Mouse (Mus musculus) hindbrain, postnatal 0 days (tissue): Measurements from ENCODE around the gene Elmod3. TPM values are rescaled to one million over a fixed set of nuclear protein-coding genes. Genes with fewer than 3 reads are reported as not detected.

Source experiments
- ATAC-seq: fragments of 200-750 bp; cut with Nextera tagmentation; 2 replicates; pipeline ENCODE4 v1.8.0; 2017; ENCODE audit warnings: mild to moderate bottlenecking, moderate TSS enrichment, moderate library complexity
- DNase-seq: peaks from one replicate; pipeline ENCODE4 v3.0.0-alpha.2; 2015; ENCODE audit warnings: low spot score
- H3K27ac ChIP-seq: fragments of 300-500 bp; sonication (generic); 2 replicates; pipeline ENCODE4 v1.5.1; 2014; ENCODE audit warnings: mild to moderate bottlenecking
- H3K27me3 ChIP-seq: fragments of 300-500 bp; sonication (generic); 2 replicates; pipeline ENCODE4 v1.6.1; 2014; ENCODE audit warnings: low read length, mixed read lengths; ENCODE audit not compliant: insufficient read depth
- H3K36me3 ChIP-seq: fragments of 300-500 bp; sonication (generic); 2 replicates; pipeline ENCODE4 v1.6.1; 2014; ENCODE audit warnings: low read length, mixed read lengths; ENCODE audit not compliant: insufficient read depth
- H3K4me1 ChIP-seq: fragments of 300-500 bp; sonication (generic); 2 replicates; pipeline ENCODE4 v1.6.1; 2014; ENCODE audit warnings: antibody characterized with exemption, low read length, mixed read lengths; ENCODE audit not compliant: insufficient read depth
- H3K4me2 ChIP-seq: fragments of 300-500 bp; sonication (generic); 2 replicates; pipeline ENCODE4 v1.6.1; 2014; ENCODE audit warnings: low read depth, mild to moderate bottlenecking, low read length, moderate library complexity, mixed read lengths
- H3K4me3 ChIP-seq: fragments of 300-500 bp; sonication (generic); 2 replicates; pipeline ENCODE4 v1.5.1; 2014; ENCODE audit warnings: low read length
- H3K9ac ChIP-seq: fragments of 300-500 bp; sonication (generic); replicated peaks from 2 replicates; pipeline ENCODE4 v1.6.1; 2014; ENCODE audit warnings: mild to moderate bottlenecking, low read length, moderate library complexity, mixed read lengths
- H3K9me3 ChIP-seq: fragments of 300-500 bp; sonication (generic); 2 replicates; pipeline ENCODE4 v1.6.1; 2016; ENCODE audit warnings: low read length, mixed read lengths
- CTCF ChIP-seq: IDR thresholded peaks from 2 replicates; pipeline ENCODE4 v1.5.1; 2016; ENCODE audit warnings: antibody characterized with exemption, control low read depth, low read depth
- whole genome bisulfite sequencing: fragments of 180-500 bp; shearing (Covaris S2); extraction: QIAGEN DNeasy Blood & Tissue Kit; methylation state at CpG from one replicate; pipeline ENCODE4 v1.1.7; 2014; 5-methylcytosine and 5-hydroxymethylcytosine counted together
- polyA plus RNA-seq: library from polyadenylated mRNA; unstranded; fragments of >200 nt; fragmentation: Nextera tagmentation; extraction: Ambion mirVana; gene quantifications from 2 replicates; pipeline ENCODE4 v1.2.1, GENCODE M21; 2015
- total RNA-seq: library from RNA; depleted of rRNA; stranded (reverse); fragments of >200 nt; gene quantifications from 2 replicates; pipeline ENCODE4 v1.2.3, GENCODE M21; 2014

Gene Elmod3
- total and polyA plus RNA-seq, 2 experiments from 2014 or later: 16.2 to 23.8 TPM

DNA sequence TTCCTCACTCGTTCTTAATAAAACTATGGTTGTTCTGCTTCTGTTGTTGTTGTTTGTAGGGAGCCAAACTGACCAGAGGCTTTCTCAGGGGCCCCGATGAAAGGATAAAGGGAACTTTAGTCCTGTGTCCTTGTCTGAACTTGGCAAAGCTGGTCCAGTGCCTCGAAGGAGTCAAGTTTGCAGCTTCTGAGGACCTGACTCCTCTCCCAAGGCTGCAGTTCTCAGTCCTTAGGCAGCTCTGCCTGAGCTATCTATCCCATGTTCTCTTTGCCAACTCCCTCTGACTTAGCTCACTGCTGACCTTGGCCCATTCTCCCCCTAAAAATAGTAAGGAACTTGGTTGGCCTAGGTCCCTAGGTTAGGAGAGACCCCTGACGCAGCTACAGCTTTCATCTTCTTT, 71.1 kb downstream of the Elmod3 start:
- Histone ChIP-seq H3K4me2 (no peak overlapping the region), H3K4me1 (no peaks in the 10 kb centered on the region), H3K9ac (no peak overlapping the region), H3K36me3 (no peaks in the 10 kb centered on the region), H3K27me3 (no peaks in the 10 kb centered on the region), H3K9me3 (no peaks in the 10 kb centered on the region), H3K4me3 (no peak overlapping the region), H3K27ac (no peak overlapping the region)
- TF ChIP-seq CTCF: no peak
- ATAC-seq (no peak), DNase-seq (no peak)
- 80% methylated on average over 4 of the region's 4 CpGs for WGBS

DNA sequence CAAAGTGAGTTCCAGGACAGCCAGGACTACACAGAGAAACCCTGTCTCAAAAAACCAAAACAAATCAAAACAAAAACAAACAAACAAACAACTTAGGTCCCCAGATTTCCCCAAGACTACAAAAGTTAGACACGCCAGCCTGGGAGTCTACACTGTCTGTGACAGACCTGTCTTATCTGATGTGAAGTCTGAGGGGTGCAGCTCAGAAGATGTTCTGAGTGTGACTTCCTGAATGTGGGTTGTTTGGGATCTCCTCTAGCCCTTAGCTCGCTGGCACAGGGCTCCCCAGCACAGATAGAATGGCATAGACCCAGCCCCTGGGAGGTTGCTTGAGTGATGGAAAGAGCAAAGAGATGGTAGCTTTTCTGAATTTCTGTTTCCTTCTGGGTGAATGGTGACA, 74.1 kb downstream of the Elmod3 start:
- H3K9ac ChIP-seq: no peak overlapping the region
- TF ChIP-seq CTCF: no peak
- no peak overlapping the region for H3K27ac ChIP-seq
- no peaks in the 10 kb centered on the region for H3K36me3 ChIP-seq
- peaks cover 13% of the 10 kb centered on the region for H3K4me1 ChIP-seq
- WGBS: 88% methylated on average over 2 of the region's 2 CpGs
- ATAC-seq: no peak
- no peaks in the 10 kb centered on the region for H3K27me3 ChIP-seq
- DNase-seq: no peak
- H3K9me3 ChIP-seq: no peaks in the 10 kb centered on the region
- H3K4me2 ChIP-seq: no peak overlapping the region
- H3K4me3 ChIP-seq: no peak overlapping the region

DNA sequence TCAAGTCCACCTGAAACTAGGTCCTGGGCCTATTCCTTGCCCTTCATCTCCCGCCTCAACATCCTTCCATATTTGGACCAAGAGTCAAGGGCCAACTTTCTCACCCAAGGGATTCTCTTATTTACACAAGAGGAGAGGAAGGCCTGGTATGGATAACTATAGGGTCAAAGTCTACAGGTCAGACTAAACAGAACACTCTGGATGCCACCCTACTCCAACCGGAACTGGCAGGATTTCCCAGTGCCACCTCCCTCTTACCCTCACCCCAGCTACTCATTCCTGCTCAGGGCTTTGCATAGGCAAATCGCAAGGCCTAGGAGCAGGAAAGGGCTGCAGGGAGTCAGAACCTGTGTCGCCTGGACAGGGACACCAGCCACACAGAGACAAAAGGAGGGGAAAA, 75.0 kb downstream of the Elmod3 start:
- H3K27me3 ChIP-seq: no peaks in the 10 kb centered on the region

DNA sequence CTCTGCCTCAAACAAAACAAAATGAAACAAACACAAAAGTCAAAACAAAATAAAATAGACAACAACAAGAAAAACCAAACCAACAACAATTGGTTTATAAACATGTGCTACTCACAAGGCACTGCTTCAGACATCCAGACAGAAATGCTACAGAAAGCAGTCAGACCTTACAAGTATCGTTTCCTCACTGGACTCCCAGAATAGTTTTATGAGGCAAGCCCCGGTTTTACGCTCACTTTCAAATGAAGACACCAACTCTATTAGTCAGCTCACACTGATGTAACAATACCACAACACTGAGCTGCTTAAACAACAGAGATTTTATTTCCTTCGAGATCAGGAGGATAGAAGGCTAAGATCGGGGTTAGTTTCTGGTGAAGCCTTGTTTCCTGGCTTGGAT, 75.9 kb downstream of the Elmod3 start:
- H3K9ac ChIP-seq: no peak overlapping the region
- H3K36me3 ChIP-seq: no peaks in the 10 kb centered on the region
- peaks cover 18% of the 10 kb centered on the region for H3K4me1 ChIP-seq
- no peak overlapping the region for H3K27ac ChIP-seq
- DNase-seq: no peak
- WGBS: 86% methylated on average over 5 of the region's 5 CpGs
- no peak for ATAC-seq
- no peaks in the 10 kb centered on the region for H3K27me3 ChIP-seq
- no peak overlapping the region for H3K4me3 ChIP-seq
- H3K9me3 ChIP-seq: no peaks in the 10 kb centered on the region
- TF ChIP-seq CTCF: no peak
- H3K4me2 ChIP-seq: no peak overlapping the region

More for the DNA sequence above, 75.0 kb downstream of the Elmod3 start:
- Histone ChIP-seq H3K4me2 (no peak overlapping the region), H3K27ac (no peak overlapping the region), H3K9ac (no peak overlapping the region), H3K36me3 (no peaks in the 10 kb centered on the region), H3K4me3 (no peak overlapping the region), H3K9me3 (no peaks in the 10 kb centered on the region), H3K4me1 (peaks cover 18% of the 10 kb centered on the region)
- ATAC-seq (no peak), DNase-seq (no peak)
- WGBS: 79% methylated on average over 4 of the region's 4 CpGs
- TF ChIP-seq CTCF: no peak

DNA sequence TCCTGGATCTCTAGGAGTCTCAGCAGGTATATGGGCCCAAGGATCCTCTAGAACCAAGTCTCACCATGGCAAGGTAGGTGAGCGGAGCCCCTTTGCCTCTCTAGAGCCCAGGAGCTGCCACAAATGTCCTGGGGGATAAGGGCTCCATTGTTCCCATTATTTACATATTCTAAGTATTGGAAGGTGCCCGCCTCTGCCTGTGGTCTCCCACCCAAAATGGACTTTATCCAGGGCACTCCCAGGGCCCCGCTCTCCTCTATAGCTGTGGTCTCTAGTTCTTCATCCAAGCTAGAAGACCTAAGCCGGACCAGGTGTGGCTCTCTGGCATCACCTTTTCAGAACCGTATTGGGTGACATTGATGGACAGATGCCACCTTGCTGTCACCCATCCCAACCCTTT, 76.6 kb downstream of the Elmod3 start, which contains the start of gene Sh2d6:
Gene Sh2d6, minus strand, starts transcription at position 101 of the 400 bp plus-strand sequence.
- Histone ChIP-seq H3K9me3 (no peaks in the 10 kb centered on the region), H3K27ac (peak within 1 kb of the TSS; percentile 92), H3K4me1 (peaks cover 18% of the 10 kb centered on the region), H3K27me3 (no peaks in the 10 kb centered on the region), H3K9ac (no peak within 1 kb of the TSS), H3K4me2 (no peak within 1 kb of the TSS), H3K36me3 (no peaks in the 10 kb centered on the region), H3K4me3 (no peak within 1 kb of the TSS)
- 93% methylated on average over 5 of the region's 5 CpGs for WGBS
- ATAC-seq: no peak
- TF ChIP-seq CTCF: no peak
- DNase-seq: no peak

DNA sequence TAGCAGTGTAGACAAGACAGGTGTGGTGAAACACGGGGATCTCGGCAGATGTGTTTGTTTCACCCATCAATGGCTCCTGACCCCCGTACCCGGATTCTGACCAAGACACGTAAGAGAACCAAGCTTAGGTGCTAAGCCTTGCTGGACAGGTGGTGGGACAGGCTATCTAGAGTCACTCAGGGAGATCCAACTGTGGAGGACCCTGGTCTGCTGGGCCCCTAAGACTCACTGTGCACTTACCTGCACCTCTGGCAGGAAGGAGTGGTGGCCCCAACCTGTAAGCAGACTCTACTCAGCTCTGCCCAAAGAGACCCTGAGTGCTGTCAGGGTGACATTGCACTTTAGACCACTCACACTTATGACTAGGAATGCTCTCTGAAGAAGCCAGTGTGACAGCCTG, 77.3 kb downstream of the Elmod3 start:
- ATAC-seq: no peak
- Histone ChIP-seq H3K9ac (no peak overlapping the region), H3K36me3 (no peaks in the 10 kb centered on the region), H3K9me3 (no peaks in the 10 kb centered on the region), H3K4me1 (peaks cover 18% of the 10 kb centered on the region), H3K4me3 (no peak overlapping the region), H3K27ac (peak overlapping the region; percentile 92), H3K27me3 (no peaks in the 10 kb centered on the region), H3K4me2 (no peak overlapping the region)
- DNase-seq: no peak
- no peak for TF ChIP-seq CTCF
- WGBS: 96% methylated on average over 5 of the region's 5 CpGs

DNA sequence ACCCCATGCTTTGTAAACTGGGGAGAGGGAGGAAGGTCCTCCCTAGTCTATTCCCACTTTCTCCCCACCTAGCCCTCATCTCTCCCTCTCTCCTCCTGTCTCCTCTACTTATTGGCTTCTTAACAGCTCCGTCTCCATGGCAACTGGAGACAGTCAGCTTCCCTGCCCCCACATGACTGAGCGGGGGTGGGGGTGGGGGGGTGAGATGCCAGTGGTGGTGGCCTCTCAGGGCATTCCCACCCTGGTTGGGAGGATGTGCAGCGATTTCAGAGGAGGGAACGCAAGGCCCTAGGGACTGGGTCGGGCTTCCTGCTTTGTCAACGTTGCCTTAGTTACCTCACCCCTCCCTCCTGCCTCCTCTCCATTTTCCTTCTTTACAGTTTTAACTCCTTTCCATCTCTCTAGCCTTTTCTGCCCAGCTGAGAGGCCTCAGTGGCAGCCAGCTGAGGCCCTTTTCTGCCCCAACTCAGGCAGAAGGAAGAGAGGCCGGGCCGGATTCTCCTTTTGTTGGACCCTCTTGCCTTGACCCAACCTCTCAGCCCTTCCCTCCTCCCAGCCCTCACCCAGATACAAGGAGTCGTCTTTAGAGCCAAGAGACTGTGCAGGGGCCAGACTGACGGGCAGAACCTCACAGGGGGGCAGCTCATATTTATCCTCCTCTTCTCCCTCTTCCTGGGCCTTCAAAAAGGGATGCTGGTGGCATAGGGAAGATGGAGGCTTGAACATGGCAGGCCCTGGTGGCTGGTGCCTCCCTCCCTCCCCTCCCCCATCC, 78.1 kb downstream of the Elmod3 start:
- H3K4me3 ChIP-seq: no peak overlapping the region
- H3K27ac ChIP-seq: peak overlapping the region; percentile 92
- 6% methylated on average over 10 of the region's 10 CpGs for WGBS
- peak overlapping the region; percentile 33 for H3K4me2 ChIP-seq
- no peaks in the 10 kb centered on the region for H3K27me3 ChIP-seq
- 0 out of 2 replicates have a peak overlapping the region, but pooled peaks have one; percentile 26 for H3K9ac ChIP-seq
- ATAC-seq: peak; percentile 93
- TF ChIP-seq CTCF: no peak
- H3K9me3 ChIP-seq: no peaks in the 10 kb centered on the region
- peak; percentile 92 for DNase-seq
- peaks cover 18% of the 10 kb centered on the region for H3K4me1 ChIP-seq
- no peaks in the 10 kb centered on the region for H3K36me3 ChIP-seq
